Mouse (Mus musculus): Measurements from ENCODE around the gene Sec24b. TPM values are rescaled to one million over a fixed set of nuclear protein-coding genes. Genes with fewer than 3 reads are reported as not detected.

The Sec24b gene
- polyA plus RNA-seq, 1 experiment from 2014 or later = 35.6 TPM

DNA sequence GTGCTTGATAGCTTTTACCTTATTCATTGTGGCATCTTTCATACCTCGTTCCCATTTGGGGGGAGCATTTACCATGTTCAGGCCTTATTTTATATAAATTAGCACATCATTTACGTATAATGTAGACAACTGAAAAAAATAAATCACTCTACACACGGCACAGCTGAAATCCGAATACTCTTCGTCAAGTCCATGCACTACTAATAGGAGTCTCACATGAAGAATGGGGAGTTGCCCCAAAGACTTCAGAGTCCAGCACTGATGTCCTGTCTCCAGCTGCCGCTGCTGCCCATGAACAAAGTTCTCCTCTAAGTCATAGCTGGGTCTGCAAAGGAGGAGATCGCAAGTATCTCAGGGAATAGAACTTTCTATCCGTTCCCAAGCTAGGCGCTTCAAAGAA, 15.9 kb upstream of the Sec24b start:
- ATAC-seq (ENCODE audit: low FRiP score, low read depth) = no peak
- Histone ChIP-seq H3K27me3 (peaks cover 4% of the 10 kb centered on the region; the same call in 1 of the 2 replicates), H3K27ac (replicated peaks) (no peak overlapping the region), H3K9me3 (no peaks in the 10 kb centered on the region), H3K4me2 (replicated peaks) (no peak overlapping the region), H3K9ac (replicated peaks) (no peak overlapping the region), H3K4me1 (no peaks in the 10 kb centered on the region), H3K4me3 (no peak overlapping the region), H3K36me3 (no peaks in the 10 kb centered on the region)
- WGBS = 96% methylated on average over 9 of the region's 9 CpGs

DNA sequence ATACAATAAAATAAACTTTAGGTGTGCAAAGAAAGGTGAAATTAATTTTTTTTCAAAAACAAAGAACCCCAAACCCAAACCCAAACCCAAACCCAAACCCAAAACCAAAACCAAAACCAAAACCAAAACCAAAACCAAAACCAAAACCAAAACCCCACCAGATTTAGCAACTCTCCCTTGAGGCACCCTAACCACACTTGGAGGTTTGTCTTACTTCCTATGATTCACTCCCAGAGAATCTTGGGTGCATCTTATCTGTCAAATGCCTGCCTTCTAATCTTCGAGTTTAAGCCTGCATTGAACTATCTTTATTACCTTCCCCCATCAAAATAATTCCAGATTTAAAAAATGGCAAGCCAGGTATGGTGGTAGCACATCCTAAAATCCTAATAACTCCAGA, 14.4 kb upstream of the Sec24b start:
- Histone ChIP-seq H3K4me1 (no peaks in the 10 kb centered on the region), H3K27ac (replicated peaks) (no peak overlapping the region), H3K9me3 (no peaks in the 10 kb centered on the region), H3K36me3 (no peaks in the 10 kb centered on the region), H3K9ac (replicated peaks) (no peak overlapping the region), H3K4me2 (replicated peaks) (no peak overlapping the region), H3K27me3 (peaks cover 3% of the 10 kb centered on the region; the same call in 1 of the 2 replicates), H3K4me3 (no peak overlapping the region)
- ATAC-seq (ENCODE audit: low FRiP score, low read depth) = no peak
- WGBS = 62% methylated on average over 1 of the region's 1 CpGs

DNA sequence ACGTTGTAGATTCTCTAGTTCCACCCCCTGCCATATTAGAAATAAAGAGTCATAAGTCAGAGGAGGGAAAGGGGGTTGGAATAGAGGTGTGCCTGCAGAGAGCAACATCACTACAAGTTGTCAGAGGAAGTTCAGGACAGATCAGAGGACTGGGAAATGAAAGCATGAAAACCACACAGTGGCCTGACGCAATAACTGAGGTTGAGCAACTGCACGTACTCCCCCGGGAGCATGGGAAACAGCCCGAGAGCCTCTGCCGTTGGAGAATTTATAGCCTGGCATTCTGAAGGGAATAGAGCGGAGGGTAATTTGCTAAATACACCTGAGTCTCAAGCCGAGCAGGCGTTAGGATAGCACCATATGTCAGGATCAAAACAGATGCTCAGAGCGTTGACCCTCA, 11.7 kb upstream of the Sec24b start:
- no peak overlapping the region for H3K4me2 ChIP-seq (replicated peaks)
- ATAC-seq (ENCODE audit: low FRiP score, low read depth) = no peak
- H3K27me3 ChIP-seq = no peaks in the 10 kb centered on the region
- H3K9ac ChIP-seq (replicated peaks) = no peak overlapping the region
- no peak overlapping the region for H3K27ac ChIP-seq (replicated peaks)
- H3K36me3 ChIP-seq = no peaks in the 10 kb centered on the region
- 77% methylated on average over 10 of the region's 10 CpGs for WGBS
- no peaks in the 10 kb centered on the region for H3K4me1 ChIP-seq
- no peaks in the 10 kb centered on the region for H3K9me3 ChIP-seq
- no peak overlapping the region for H3K4me3 ChIP-seq

DNA sequence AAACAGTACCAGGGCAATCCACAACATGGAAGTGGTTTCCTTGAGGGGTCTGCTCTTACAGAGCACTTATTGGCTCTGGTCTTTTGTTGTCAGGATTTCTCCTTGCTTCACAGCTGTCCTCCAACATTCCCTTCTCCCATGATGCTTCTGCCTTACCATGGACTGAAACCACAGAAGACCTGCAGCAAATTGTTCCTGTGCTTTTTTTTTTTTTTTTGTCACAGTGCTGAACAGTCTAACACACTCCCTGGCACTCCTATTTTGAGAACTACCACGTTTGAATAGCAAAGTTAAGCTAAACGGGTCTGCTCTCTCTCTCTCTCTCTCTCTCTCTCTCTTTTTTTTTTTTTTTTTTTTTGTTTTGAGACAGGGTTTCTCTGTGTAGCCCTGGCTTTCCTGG, 10.6 kb upstream of the Sec24b start:
- 73% methylated on average over 2 of the region's 2 CpGs for WGBS
- H3K4me1 ChIP-seq = no peaks in the 10 kb centered on the region

DNA sequence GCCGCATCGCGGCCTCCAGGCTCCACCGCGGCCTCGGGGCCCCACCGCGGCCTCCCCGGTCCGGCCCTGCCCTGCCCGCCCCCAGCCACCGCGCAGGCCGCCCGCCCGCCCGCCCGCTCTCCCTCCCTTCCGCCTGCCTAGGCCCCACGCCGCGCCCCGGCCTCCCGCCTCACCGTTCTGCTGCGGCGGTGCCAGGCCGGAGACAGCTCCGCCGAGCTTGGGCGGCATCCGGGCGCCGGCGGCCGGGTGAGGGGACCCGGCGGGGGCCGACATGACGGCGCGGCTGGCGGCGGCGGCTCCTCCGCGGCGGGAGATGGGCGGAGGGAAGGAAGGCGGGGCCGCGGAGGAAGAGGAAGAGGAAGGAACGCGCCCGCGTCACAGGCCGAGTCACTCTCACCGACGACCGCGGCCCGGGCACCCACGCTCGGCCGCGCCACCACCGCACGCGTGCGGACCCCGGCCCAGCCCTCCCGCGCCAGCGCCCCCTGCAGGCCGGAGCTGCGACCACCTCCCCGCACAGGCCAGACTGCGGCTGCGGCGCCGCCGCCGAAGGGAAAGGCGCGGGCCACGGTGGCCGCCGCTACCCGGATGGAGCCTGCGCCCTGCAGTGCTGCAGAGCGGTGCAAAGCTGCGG, 840 bp downstream of the Sec24b start:
- WGBS = under 1% methylated on average over 46 of the region's 92 CpGs
- H3K36me3 ChIP-seq = no peaks in the 10 kb centered on the region
- peak overlapping the region; percentile 69 for H3K4me3 ChIP-seq
- H3K27me3 ChIP-seq = no peaks in the 10 kb centered on the region
- peak overlapping the region; percentile 60 for H3K4me2 ChIP-seq (replicated peaks)
- peaks cover 29% of the 10 kb centered on the region for H3K4me1 ChIP-seq
- ATAC-seq (ENCODE audit: low FRiP score, low read depth) = peak; percentile 96
- H3K9me3 ChIP-seq = no peaks in the 10 kb centered on the region
- H3K9ac ChIP-seq (replicated peaks) = peak overlapping the region; percentile 98
- H3K27ac ChIP-seq (replicated peaks) = peak overlapping the region; percentile 94

More for the DNA sequence above, 10.6 kb upstream of the Sec24b start:
- H3K36me3 ChIP-seq = no peaks in the 10 kb centered on the region
- no peaks in the 10 kb centered on the region for H3K9me3 ChIP-seq
- no peak overlapping the region for H3K4me3 ChIP-seq
- no peaks in the 10 kb centered on the region for H3K27me3 ChIP-seq
- no peak overlapping the region for H3K9ac ChIP-seq (replicated peaks)
- H3K27ac ChIP-seq (replicated peaks) = no peak overlapping the region
- no peak overlapping the region for H3K4me2 ChIP-seq (replicated peaks)
- ATAC-seq (ENCODE audit: low FRiP score, low read depth) = no peak

DNA sequence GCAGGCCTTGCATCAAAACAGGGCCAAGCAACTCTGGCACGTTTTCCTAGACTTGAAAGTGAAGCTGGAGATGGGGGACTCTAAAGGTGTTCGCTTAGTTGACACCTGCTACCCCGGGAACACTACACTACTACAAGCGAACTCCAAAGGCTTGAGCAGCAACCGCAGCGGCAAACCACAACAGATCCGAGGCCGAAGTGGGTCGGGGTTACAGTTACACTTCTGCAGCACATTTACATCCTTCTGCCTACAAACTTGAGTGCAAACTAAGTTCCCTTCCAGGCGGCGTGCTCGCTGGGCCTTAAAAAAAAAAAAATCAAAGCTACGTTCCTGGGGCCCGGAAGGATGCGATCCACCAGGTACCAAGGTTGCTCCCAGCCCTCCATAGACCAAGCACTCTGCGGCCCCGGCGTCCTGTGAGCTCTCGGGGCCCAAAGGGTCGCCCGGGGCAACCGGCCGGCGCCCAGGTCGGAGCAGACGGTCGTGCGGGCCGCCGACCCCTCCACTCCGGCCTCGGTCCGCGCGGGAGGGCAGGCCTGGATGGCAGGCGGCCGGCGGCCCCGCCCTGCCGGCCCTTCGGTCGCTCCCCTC, 1.5 kb downstream of the Sec24b start:
- H3K36me3 ChIP-seq = no peaks in the 10 kb centered on the region
- peaks cover 29% of the 10 kb centered on the region for H3K4me1 ChIP-seq
- peak overlapping the region; percentile 69 for H3K4me3 ChIP-seq
- WGBS = 1% methylated on average over 36 of the region's 42 CpGs
- no peaks in the 10 kb centered on the region for H3K27me3 ChIP-seq
- H3K9ac ChIP-seq (replicated peaks) = peak overlapping the region; percentile 98
- peak overlapping the region; percentile 94 for H3K27ac ChIP-seq (replicated peaks)
- no peak; the same call in 1 of the 2 replicates for ATAC-seq (ENCODE audit: low FRiP score, low read depth)
- peak overlapping the region; percentile 60 for H3K4me2 ChIP-seq (replicated peaks)
- no peaks in the 10 kb centered on the region for H3K9me3 ChIP-seq

DNA sequence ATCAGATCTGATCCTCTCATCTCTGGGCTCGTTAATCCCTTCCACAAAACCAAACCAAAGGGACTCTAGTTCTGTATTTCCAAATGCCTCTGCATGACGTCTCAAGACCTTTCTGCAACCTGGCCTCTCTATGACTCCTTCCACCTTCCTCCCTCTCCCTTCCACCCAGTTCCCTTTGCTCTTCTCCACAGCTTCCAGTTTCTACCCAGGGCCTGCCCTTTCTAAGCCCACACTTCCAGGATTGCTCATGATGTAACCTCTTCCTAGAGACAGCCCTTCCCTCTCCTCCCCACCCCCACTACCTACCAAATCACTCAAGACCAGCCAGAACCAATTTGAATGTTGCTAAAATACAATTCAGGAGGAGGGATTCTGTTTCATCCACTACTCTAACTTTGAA, 2.9 kb downstream of the Sec24b start:
- no peaks in the 10 kb centered on the region for H3K9me3 ChIP-seq
- no peaks in the 10 kb centered on the region for H3K27me3 ChIP-seq
- peaks cover 33% of the 10 kb centered on the region for H3K4me1 ChIP-seq
- H3K4me2 ChIP-seq (replicated peaks) = no peak overlapping the region
- WGBS = 67% methylated on average over 2 of the region's 2 CpGs
- H3K27ac ChIP-seq (replicated peaks) = no peak overlapping the region
- no peak overlapping the region for H3K9ac ChIP-seq (replicated peaks)
- H3K36me3 ChIP-seq = no peaks in the 10 kb centered on the region
- H3K4me3 ChIP-seq = no peak overlapping the region
- ATAC-seq (ENCODE audit: low FRiP score, low read depth) = no peak

DNA sequence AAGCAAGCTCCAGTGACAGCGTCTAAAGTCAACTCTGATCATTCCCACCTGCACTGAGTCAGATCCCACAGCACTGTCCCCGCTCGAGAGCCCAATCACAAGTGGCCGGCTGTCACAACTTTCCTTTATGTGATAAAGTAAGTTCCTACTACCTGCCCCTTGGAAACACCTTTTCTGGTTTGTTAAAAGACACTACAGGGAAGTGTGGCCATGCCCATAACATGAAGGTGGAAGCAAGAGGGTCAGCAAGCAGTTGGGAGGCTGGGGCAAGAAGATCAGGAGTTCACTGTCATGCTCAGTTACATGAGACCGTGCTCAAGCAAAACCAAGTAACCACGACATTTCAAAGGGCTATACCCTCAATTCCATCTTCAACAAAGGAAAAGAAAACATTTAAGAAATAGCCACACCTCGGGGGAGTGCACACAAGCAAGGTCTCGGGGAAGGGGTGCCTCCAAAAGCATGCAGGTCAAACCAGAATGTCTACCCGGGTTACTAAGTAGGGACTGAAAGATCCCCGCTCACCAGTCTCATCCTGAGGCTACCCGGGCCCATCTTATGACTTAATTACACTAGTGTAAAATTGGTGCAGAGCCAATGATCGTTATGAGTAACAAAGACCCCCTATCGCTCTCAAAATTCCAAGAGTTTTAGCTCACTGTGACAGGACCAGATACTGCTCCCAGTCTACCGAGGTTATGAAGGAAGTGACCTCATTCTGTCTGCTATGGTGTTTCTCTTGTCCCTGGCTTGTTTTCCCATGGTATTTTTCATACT, 3.6 kb downstream of the Sec24b start:
- Histone ChIP-seq H3K27me3 (no peaks in the 10 kb centered on the region), H3K9ac (replicated peaks) (no peak overlapping the region), H3K4me3 (no peak overlapping the region), H3K4me1 (peaks cover 38% of the 10 kb centered on the region), H3K36me3 (no peaks in the 10 kb centered on the region), H3K4me2 (replicated peaks) (no peak overlapping the region), H3K27ac (replicated peaks) (no peak overlapping the region), H3K9me3 (no peaks in the 10 kb centered on the region)
- no peak for ATAC-seq (ENCODE audit: low FRiP score, low read depth)
- WGBS = 82% methylated on average over 14 of the region's 14 CpGs

DNA sequence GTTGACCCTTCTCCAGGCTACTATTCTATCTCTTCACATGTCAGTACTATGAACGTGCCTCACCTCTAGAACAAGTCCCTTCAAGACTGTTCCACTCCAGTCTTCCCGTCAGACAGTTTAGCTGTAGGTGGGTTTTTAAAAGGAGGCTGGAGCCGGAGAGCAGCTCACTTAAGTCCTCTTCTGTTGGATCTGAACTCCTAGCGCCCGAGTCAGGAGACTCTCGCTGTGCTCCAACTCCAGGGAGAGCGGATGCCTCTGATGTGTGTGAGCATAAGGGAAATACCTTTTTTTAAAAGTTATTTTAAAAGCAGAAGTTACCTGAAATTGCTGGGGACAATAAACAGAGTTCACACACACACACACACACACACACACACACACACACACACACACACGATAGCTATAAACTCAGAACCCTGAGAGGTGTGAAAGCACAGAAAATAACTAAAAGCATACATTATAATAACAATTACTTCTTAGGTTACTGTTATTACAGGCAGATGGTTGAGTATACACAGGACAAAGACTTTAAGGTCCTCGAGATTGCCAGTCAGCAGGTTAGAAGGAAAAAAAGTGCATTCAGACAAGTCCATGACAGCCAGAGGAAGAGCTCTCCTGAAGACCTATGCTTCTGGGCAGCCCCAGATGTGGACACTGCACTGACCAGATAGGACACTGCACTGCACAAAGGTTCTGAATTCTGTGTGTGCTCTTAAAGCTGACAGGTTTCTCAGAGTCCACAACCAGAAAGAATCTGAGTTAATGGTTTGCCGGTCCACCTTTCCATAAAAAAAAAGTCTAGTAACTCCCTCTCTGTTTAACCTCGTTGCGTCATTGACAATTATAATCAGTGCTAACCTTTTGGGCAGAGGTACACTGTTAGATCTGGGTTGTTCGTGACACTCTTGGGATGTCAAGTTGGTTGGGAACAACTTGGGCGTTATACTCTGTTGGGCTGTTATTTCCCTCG, 5.7 kb downstream of the Sec24b start:
- no peaks in the 10 kb centered on the region for H3K9me3 ChIP-seq

DNA sequence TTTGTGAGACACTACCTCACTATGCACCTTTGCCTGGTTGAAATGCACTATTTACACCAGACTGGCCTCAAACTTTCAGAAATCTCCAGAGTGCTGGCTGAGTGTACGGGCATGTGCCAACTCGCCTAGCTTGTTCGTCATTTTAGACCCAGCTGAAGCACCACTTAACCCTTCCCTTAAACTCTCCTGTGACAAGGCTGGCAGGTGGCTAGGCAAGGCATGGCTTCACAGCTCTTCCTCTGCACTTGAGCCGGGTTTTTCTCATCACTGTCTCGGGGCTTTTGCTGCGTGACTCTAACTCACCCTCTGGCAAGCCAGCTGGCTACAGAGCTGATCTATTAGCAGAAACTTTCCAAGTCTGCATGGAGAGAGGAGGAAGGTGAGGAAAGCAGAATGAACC, 6.8 kb downstream of the Sec24b start:
- no peaks in the 10 kb centered on the region for H3K9me3 ChIP-seq
- no peak overlapping the region for H3K9ac ChIP-seq (replicated peaks)
- H3K4me1 ChIP-seq = peaks cover 31% of the 10 kb centered on the region
- no peaks in the 10 kb centered on the region for H3K27me3 ChIP-seq
- 87% methylated on average over 6 of the region's 6 CpGs for WGBS
- H3K27ac ChIP-seq (replicated peaks) = no peak overlapping the region
- H3K4me2 ChIP-seq (replicated peaks) = no peak overlapping the region
- H3K4me3 ChIP-seq = no peak overlapping the region
- 0 out of 2 replicates have a peak, but pooled peaks cover 6% of the 10 kb centered on the region for H3K36me3 ChIP-seq
- no peak for ATAC-seq (ENCODE audit: low FRiP score, low read depth)

More for the DNA sequence above, 5.7 kb downstream of the Sec24b start:
- Histone ChIP-seq H3K36me3 (no peaks in the 10 kb centered on the region), H3K27me3 (no peaks in the 10 kb centered on the region), H3K4me2 (replicated peaks) (no peak overlapping the region), H3K4me1 (peaks cover 32% of the 10 kb centered on the region), H3K4me3 (no peak overlapping the region), H3K27ac (replicated peaks) (no peak overlapping the region), H3K9ac (replicated peaks) (no peak overlapping the region)
- 91% methylated on average over 15 of the region's 15 CpGs for WGBS
- ATAC-seq (ENCODE audit: low FRiP score, low read depth) = no peak

DNA sequence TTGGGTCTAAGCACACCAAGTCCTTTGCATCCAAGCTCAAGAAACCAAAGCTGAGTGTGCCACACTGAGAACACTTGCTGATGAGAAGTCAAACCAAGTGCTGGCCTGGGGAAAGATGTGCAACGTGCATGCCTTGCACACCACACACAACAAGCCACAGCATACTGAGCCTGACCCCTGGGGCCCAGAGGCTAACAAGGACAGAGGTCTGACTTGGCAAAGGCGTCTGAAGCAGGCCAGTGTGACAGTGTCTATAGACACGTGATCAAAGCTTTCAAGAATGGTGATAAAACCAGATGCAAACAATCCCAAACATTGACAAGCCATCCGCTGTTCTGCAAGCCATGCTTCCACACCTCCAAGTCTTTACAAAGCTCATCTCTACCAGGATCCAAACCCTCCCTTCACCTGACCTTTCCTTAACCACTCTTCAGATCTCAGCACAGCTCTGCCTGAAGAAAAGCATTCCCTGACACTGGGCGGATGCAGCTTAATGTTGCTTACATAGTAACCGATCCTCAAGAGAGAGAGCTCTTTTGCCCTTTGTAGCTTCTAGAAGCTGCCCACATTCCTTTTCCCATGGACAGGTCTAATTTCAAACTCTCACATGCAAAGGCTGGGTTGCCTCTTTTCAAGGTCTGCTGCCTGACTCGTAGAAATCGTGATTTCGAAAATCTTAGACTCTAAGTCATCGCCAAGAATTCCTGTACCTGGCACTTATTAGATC, 7.8 kb downstream of the Sec24b start:
- WGBS = 68% methylated on average over 10 of the region's 10 CpGs
- no peaks in the 10 kb centered on the region for H3K9me3 ChIP-seq
- no peak overlapping the region for H3K4me3 ChIP-seq
- ATAC-seq (ENCODE audit: low FRiP score, low read depth) = no peak
- no peak overlapping the region for H3K9ac ChIP-seq (replicated peaks)
- H3K4me1 ChIP-seq = peaks cover 20% of the 10 kb centered on the region
- H3K27ac ChIP-seq (replicated peaks) = no peak overlapping the region
- 0 out of 2 replicates have a peak, but pooled peaks cover 6% of the 10 kb centered on the region for H3K36me3 ChIP-seq
- H3K4me2 ChIP-seq (replicated peaks) = no peak overlapping the region
- H3K27me3 ChIP-seq = no peaks in the 10 kb centered on the region

All from midbrain, embryonic 12.5 days (tissue).